Mouse (Mus musculus) liver, postnatal 0 days (tissue): ENCODE measurements around the gene Rgmb. TPM values are rescaled to one million over a fixed set of nuclear protein-coding genes. Genes with fewer than 3 reads are reported as not detected.

Experiments used
- ATAC-seq: fragments of 200-750 bp; cut with Nextera tagmentation; 2 replicates; pipeline ENCODE4 v1.8.0; 2017; ENCODE audit warnings: mild to moderate bottlenecking, moderate library complexity
- DNase-seq: peaks from one replicate; pipeline ENCODE4 v3.0.0-alpha.2; 2016
- H3K27ac ChIP-seq: fragments of 300-500 bp; sonication (generic); 2 replicates; pipeline ENCODE4 v1.5.1; 2014; ENCODE audit warnings: antibody characterized with exemption, moderate library complexity, mild to moderate bottlenecking, low read depth
- H3K27me3 ChIP-seq: fragments of 300-500 bp; sonication (generic); 2 replicates; pipeline ENCODE4 v1.6.1; 2014; ENCODE audit warnings: low read length, control low read depth, mixed read lengths; ENCODE audit not compliant: insufficient read depth
- H3K36me3 ChIP-seq: fragments of 300-500 bp; sonication (generic); replicated peaks from 2 replicates; pipeline ENCODE4 v1.6.1; 2014; ENCODE audit warnings: mild to moderate bottlenecking, control low read depth, low read length, moderate library complexity, mixed read lengths; ENCODE audit not compliant: insufficient read depth
- H3K4me1 ChIP-seq: fragments of 300-500 bp; sonication (generic); 2 replicates; pipeline ENCODE4 v1.6.1; 2014; ENCODE audit warnings: antibody characterized with exemption, mild to moderate bottlenecking, control low read depth; ENCODE audit not compliant: insufficient read depth
- H3K4me2 ChIP-seq: fragments of 300-500 bp; sonication (generic); 2 replicates; pipeline ENCODE4 v1.6.1; 2014; ENCODE audit warnings: low read depth, mild to moderate bottlenecking, low read length, moderate library complexity, mixed read lengths
- H3K4me3 ChIP-seq: fragments of 300-500 bp; sonication (generic); 2 replicates; pipeline ENCODE4 v1.5.1; 2014; ENCODE audit warnings: low read depth, low read length
- H3K9ac ChIP-seq: fragments of 300-500 bp; sonication (generic); replicated peaks from 2 replicates; pipeline ENCODE4 v1.6.1; 2014; ENCODE audit warnings: mild to moderate bottlenecking, moderate library complexity
- H3K9me3 ChIP-seq: fragments of 300-500 bp; sonication (generic); 2 replicates; pipeline ENCODE4 v1.6.1; 2016; ENCODE audit warnings: mild to moderate bottlenecking, control low read depth, low read length, mixed read lengths
- CTCF ChIP-seq: sonication (generic); IDR thresholded peaks from 2 replicates; pipeline ENCODE4 v1.5.1; 2016; ENCODE audit warnings: antibody characterized with exemption, low read depth
- EP300 ChIP-seq: IDR thresholded peaks from 2 replicates; pipeline ENCODE4 v1.6.1; 2016; ENCODE audit warnings: antibody characterized with exemption, low read depth, mild to moderate bottlenecking
- WGBS: fragments of 180-500 bp; shearing (Covaris S2); extraction: QIAGEN DNeasy Blood & Tissue Kit; methylation state at CpG from one replicate; pipeline ENCODE4 v1.1.7; 2014; ENCODE audit not compliant: insufficient replicate concordance; 5-methylcytosine and 5-hydroxymethylcytosine counted together
- polyA plus RNA-seq: library from polyadenylated mRNA; unstranded; fragments of >200 nt; fragmentation: Nextera tagmentation; extraction: Ambion mirVana; gene quantifications from 2 replicates; pipeline ENCODE4 v1.2.1, GENCODE M21; 2015

Rgmb gene
- polyA plus RNA-seq, 1 experiment from 2014 or later = 1.3 TPM

GRCm38 (mm10) chr17:15823838-15824237, 7.0 kb downstream of the Rgmb start:
- no peak overlapping the region for H3K27ac ChIP-seq
- H3K4me1 ChIP-seq = peaks cover 14% of the 10 kb centered on the region
- H3K4me2 ChIP-seq = no peak overlapping the region
- DNase-seq (no peak), ATAC-seq (no peak)
- H3K9ac ChIP-seq = no peak overlapping the region
- peaks cover 44% of the 10 kb centered on the region for H3K27me3 ChIP-seq
- WGBS = 57% methylated on average over 3 of the region's 3 CpGs
- H3K36me3 ChIP-seq = no peaks in the 10 kb centered on the region
- TF ChIP-seq CTCF = no peak
- no peak for TF ChIP-seq EP300
- no peaks in the 10 kb centered on the region for H3K9me3 ChIP-seq
- no peak overlapping the region for H3K4me3 ChIP-seq

GRCm38 (mm10) chr17:15823215-15823614, 7.6 kb downstream of the Rgmb start:
- peaks cover 40% of the 10 kb centered on the region for H3K27me3 ChIP-seq

GRCm38 (mm10) chr17:15822376-15822775, 8.5 kb downstream of the Rgmb start:
- DNase-seq (no peak), ATAC-seq (no peak)
- H3K27ac ChIP-seq = no peak overlapping the region
- H3K9ac ChIP-seq = no peak overlapping the region
- no peaks in the 10 kb centered on the region for H3K9me3 ChIP-seq
- H3K27me3 ChIP-seq = peaks cover 31% of the 10 kb centered on the region
- H3K4me3 ChIP-seq = no peak overlapping the region
- H3K4me2 ChIP-seq = no peak overlapping the region
- TF ChIP-seq EP300 = no peak
- no peak for TF ChIP-seq CTCF
- no peaks in the 10 kb centered on the region for H3K36me3 ChIP-seq
- 85% methylated on average over 7 of the region's 7 CpGs for WGBS
- H3K4me1 ChIP-seq = peaks cover 14% of the 10 kb centered on the region

More at GRCm38 (mm10) chr17:15823215-15823614, 7.6 kb downstream of the Rgmb start:
- DNase-seq (no peak), ATAC-seq (no peak)
- Histone ChIP-seq H3K9ac (no peak overlapping the region), H3K4me3 (no peak overlapping the region), H3K4me1 (peaks cover 14% of the 10 kb centered on the region), H3K9me3 (no peaks in the 10 kb centered on the region), H3K36me3 (no peaks in the 10 kb centered on the region), H3K27ac (no peak overlapping the region), H3K4me2 (no peak overlapping the region)
- TF ChIP-seq CTCF = no peak
- no peak for TF ChIP-seq EP300
- 68% methylated on average over 5 of the region's 5 CpGs for WGBS

- no peak overlapping the region for H3K4me2 ChIP-seq
- no peak for DNase-seq
- H3K36me3 ChIP-seq = no peaks in the 10 kb centered on the region
- no peaks in the 10 kb centered on the region for H3K9me3 ChIP-seq
- H3K9ac ChIP-seq = no peak overlapping the region
- no peak for TF ChIP-seq EP300
- TF ChIP-seq CTCF = no peak
- ATAC-seq = no peak
- no peak overlapping the region for H3K4me3 ChIP-seq
- WGBS = 76% methylated on average over 4 of the region's 4 CpGs
- H3K27ac ChIP-seq = no peak overlapping the region
- H3K4me1 ChIP-seq = peaks cover 14% of the 10 kb centered on the region
- H3K27me3 ChIP-seq = peaks cover 26% of the 10 kb centered on the region
Measured at GRCm38 (mm10) chr17:15821706-15822105, 9.1 kb downstream of the Rgmb start.

- no peak overlapping the region for H3K9ac ChIP-seq
- H3K27ac ChIP-seq = no peak overlapping the region
- H3K9me3 ChIP-seq = no peaks in the 10 kb centered on the region
- no peak overlapping the region for H3K4me2 ChIP-seq
- no peaks in the 10 kb centered on the region for H3K36me3 ChIP-seq
- peaks cover 17% of the 10 kb centered on the region for H3K27me3 ChIP-seq
- no peak for ATAC-seq
- 73% methylated on average over 10 of the region's 10 CpGs for WGBS
- no peak for DNase-seq
- H3K4me1 ChIP-seq = peaks cover 9% of the 10 kb centered on the region
- H3K4me3 ChIP-seq = no peak overlapping the region
- TF ChIP-seq EP300 (no peak), CTCF (no peak)
Measured at GRCm38 (mm10) chr17:15820761-15821160, 10.1 kb downstream of the Rgmb start.

GRCm38 (mm10) chr17:15820146-15820545, 10.7 kb downstream of the Rgmb start:
- Histone ChIP-seq H3K27me3 (peaks cover 10% of the 10 kb centered on the region), H3K4me2 (no peak overlapping the region), H3K9me3 (no peaks in the 10 kb centered on the region), H3K27ac (no peak overlapping the region), H3K4me3 (no peak overlapping the region), H3K9ac (no peak overlapping the region), H3K36me3 (no peaks in the 10 kb centered on the region), H3K4me1 (peaks cover 4% of the 10 kb centered on the region; the same call in 1 of the 2 replicates)
- 78% methylated on average over 6 of the region's 6 CpGs for WGBS
- no peak for TF ChIP-seq CTCF
- TF ChIP-seq EP300 = no peak
- ATAC-seq (no peak), DNase-seq (no peak)

- Histone ChIP-seq H3K9ac (no peak overlapping the region), H3K4me3 (no peak overlapping the region), H3K4me2 (no peak overlapping the region), H3K36me3 (no peaks in the 10 kb centered on the region), H3K27ac (no peak overlapping the region), H3K27me3 (no peaks in the 10 kb centered on the region), H3K9me3 (no peaks in the 10 kb centered on the region), H3K4me1 (peaks cover 4% of the 10 kb centered on the region; the same call in 1 of the 2 replicates)
- no peak for DNase-seq
- TF ChIP-seq EP300 = no peak
- no peak for TF ChIP-seq CTCF
- 77% methylated on average over 8 of the region's 8 CpGs for WGBS
- no peak for ATAC-seq
Measured at GRCm38 (mm10) chr17:15818372-15818771, 12.5 kb downstream of the Rgmb start.
